Mouse (Mus musculus) forebrain, embryonic 13.5 days (tissue): Measurements from ENCODE around the gene Sdf4. TPM values are rescaled to one million over a fixed set of nuclear protein-coding genes. Genes with fewer than 3 reads are reported as not detected.
A peak's percentile ranks its signal among the peaks of the same experiment; 100 is the strongest.

Source experiments
- ATAC-seq: fragments of 200-750 bp; cut with Nextera tagmentation; 2 replicates; pipeline ENCODE4 v1.8.0; 2017
- H3K27ac ChIP-seq: fragments of 300-500 bp; sonication (generic); 2 replicates; pipeline ENCODE4 v1.5.1; 2015; ENCODE audit warnings: inconsistent platforms, mild to moderate bottlenecking, moderate library complexity
- H3K27me3 ChIP-seq: fragments of 300-500 bp; sonication (generic); 2 replicates; pipeline ENCODE4 v1.6.1; 2015; ENCODE audit warnings: mild to moderate bottlenecking, inconsistent platforms
- H3K36me3 ChIP-seq: fragments of 300-500 bp; sonication (generic); 2 replicates; pipeline ENCODE4 v1.6.1; 2015; ENCODE audit warnings: mild to moderate bottlenecking, inconsistent platforms; ENCODE audit not compliant: poor library complexity, severe bottlenecking
- H3K4me1 ChIP-seq: fragments of 300-500 bp; sonication (generic); 2 replicates; pipeline ENCODE4 v1.6.1; 2015; ENCODE audit warnings: inconsistent platforms
- H3K4me2 ChIP-seq: fragments of 300-500 bp; sonication (generic); 2 replicates; pipeline ENCODE4 v1.6.1; 2015; ENCODE audit warnings: inconsistent platforms, mild to moderate bottlenecking, moderate library complexity
- H3K4me3 ChIP-seq: fragments of 300-500 bp; sonication (generic); 2 replicates; pipeline ENCODE4 v1.5.1; 2015; ENCODE audit warnings: mild to moderate bottlenecking, inconsistent platforms
- H3K9ac ChIP-seq: fragments of 300-500 bp; sonication (generic); 2 replicates; pipeline ENCODE4 v1.6.1; 2015; ENCODE audit warnings: mild to moderate bottlenecking, inconsistent platforms
- H3K9me3 ChIP-seq: fragments of 300-500 bp; sonication (generic); replicated peaks from 2 replicates; pipeline ENCODE4 v1.6.1; 2016; ENCODE audit warnings: inconsistent platforms
- WGBS: fragments of 180-500 bp; shearing (Covaris S2); methylation state at CpG from one replicate; pipeline ENCODE4 v1.1.7; 2015; 5-methylcytosine and 5-hydroxymethylcytosine counted together
- polyA plus RNA-seq: library from polyadenylated mRNA; unstranded; fragments of >200 nt; fragmentation: Nextera tagmentation; extraction: Ambion mirVana; gene quantifications from 2 replicates; pipeline ENCODE4 v1.2.1, GENCODE M21; 2015

The Sdf4 gene
- polyA plus RNA-seq, 1 experiment from 2014 or later, result 113 TPM

- no peaks in the 10 kb centered on the region for H3K9me3 ChIP-seq
- no peak for ATAC-seq
These were observed 22.4 kb upstream of the Sdf4 start for GRCm38 (mm10) chr4:155970286-155970685.

GRCm38 (mm10) chr4:155972651-155973050 lies 20.0 kb upstream of the Sdf4 start:
- Histone ChIP-seq H3K4me2 (no peak overlapping the region), H3K36me3 (no peaks in the 10 kb centered on the region), H3K4me1 (no peaks in the 10 kb centered on the region), H3K9ac (no peak overlapping the region), H3K4me3 (no peak overlapping the region), H3K27ac (no peak overlapping the region), H3K9me3 (0 out of 2 replicates have a peak, but pooled peaks cover 7% of the 10 kb centered on the region), H3K27me3 (no peaks in the 10 kb centered on the region)
- ATAC-seq, result no peak
- WGBS, result 52% methylated on average over 6 of the region's 6 CpGs

More at GRCm38 (mm10) chr4:155970286-155970685, 22.4 kb upstream of the Sdf4 start:
- peaks cover 15% of the 10 kb centered on the region; the same call in 1 of the 2 replicates for H3K36me3 ChIP-seq
- 83% methylated on average over 5 of the region's 5 CpGs for WGBS
- H3K4me1 ChIP-seq, result no peaks in the 10 kb centered on the region
- H3K4me2 ChIP-seq, result no peak overlapping the region
- H3K27me3 ChIP-seq, result no peaks in the 10 kb centered on the region
- no peak overlapping the region for H3K9ac ChIP-seq
- H3K4me3 ChIP-seq, result no peak overlapping the region
- no peak overlapping the region for H3K27ac ChIP-seq

DNA sequence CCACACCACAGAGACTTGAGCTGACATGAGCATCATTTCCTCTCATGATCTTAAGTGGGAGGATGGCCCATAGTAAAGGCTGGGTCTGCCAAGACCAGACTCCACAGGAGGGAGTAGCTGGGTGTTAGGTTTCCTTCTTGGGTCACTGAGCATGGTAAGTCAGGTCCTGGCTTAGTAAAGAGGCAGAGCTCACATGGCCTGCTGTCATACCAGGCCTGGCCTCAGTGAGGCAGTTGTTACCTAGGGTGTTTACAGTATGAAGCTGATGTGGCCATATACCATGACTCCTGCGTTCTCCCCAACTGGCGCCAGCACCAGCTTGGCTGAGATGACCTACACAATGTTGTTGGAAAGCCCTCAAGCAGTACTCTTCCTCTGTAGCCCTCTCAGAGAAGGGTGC lies 19.4 kb upstream of the Sdf4 start:
- Histone ChIP-seq H3K9me3 (0 out of 2 replicates have a peak, but pooled peaks cover 7% of the 10 kb centered on the region), H3K27me3 (no peaks in the 10 kb centered on the region), H3K9ac (no peak overlapping the region), H3K27ac (no peak overlapping the region), H3K4me3 (no peak overlapping the region), H3K4me1 (no peaks in the 10 kb centered on the region), H3K4me2 (no peak overlapping the region), H3K36me3 (no peaks in the 10 kb centered on the region)
- 86% methylated on average over 2 of the region's 2 CpGs for WGBS
- no peak for ATAC-seq

GRCm38 (mm10) chr4:155981436-155982082 lies 11.1 kb upstream of the Sdf4 start:
- Histone ChIP-seq H3K4me3 (no peak overlapping the region), H3K36me3 (no peaks in the 10 kb centered on the region), H3K9me3 (0 out of 2 replicates have a peak, but pooled peaks cover 7% of the 10 kb centered on the region), H3K27me3 (no peaks in the 10 kb centered on the region), H3K27ac (no peak overlapping the region), H3K9ac (no peak overlapping the region), H3K4me2 (no peak overlapping the region), H3K4me1 (peaks cover 9% of the 10 kb centered on the region; the same call in 1 of the 2 replicates)
- WGBS, result 80% methylated on average over 12 of the region's 12 CpGs
- no peak for ATAC-seq

- Histone ChIP-seq H3K9ac (no peak overlapping the region), H3K4me2 (no peak overlapping the region)
- no peak for ATAC-seq
These were observed 8.9 kb upstream of the Sdf4 start for GRCm38 (mm10) chr4:155983788-155984187.

GRCm38 (mm10) chr4:155991211-155991907 lies 1.3 kb upstream of the Sdf4 start:
- H3K27ac ChIP-seq, result 0 out of 2 replicates have a peak overlapping the region, but pooled peaks have one; percentile 94
- peak overlapping the region; percentile 82 for H3K9ac ChIP-seq
- H3K36me3 ChIP-seq, result peaks cover 14% of the 10 kb centered on the region
- peak overlapping the region; percentile 72 for H3K4me3 ChIP-seq
- no peaks in the 10 kb centered on the region for H3K27me3 ChIP-seq
- peaks cover 29% of the 10 kb centered on the region for H3K4me1 ChIP-seq
- peak overlapping the region; percentile 99 for H3K4me2 ChIP-seq
- 89% methylated on average over 22 of the region's 22 CpGs for WGBS
- ATAC-seq, result no peak
- no peaks in the 10 kb centered on the region for H3K9me3 ChIP-seq

More at GRCm38 (mm10) chr4:155983788-155984187, 8.9 kb upstream of the Sdf4 start:
- Histone ChIP-seq H3K9me3 (no peaks in the 10 kb centered on the region), H3K27me3 (no peaks in the 10 kb centered on the region), H3K36me3 (no peaks in the 10 kb centered on the region), H3K4me1 (peaks cover 9% of the 10 kb centered on the region; the same call in 1 of the 2 replicates), H3K4me3 (no peak overlapping the region), H3K27ac (no peak overlapping the region)
- 14% methylated on average over 2 of the region's 2 CpGs for WGBS

GRCm38 (mm10) chr4:155991908-155992230 lies 803 bp upstream of the Sdf4 start:
- Histone ChIP-seq H3K9me3 (no peaks in the 10 kb centered on the region), H3K27me3 (no peaks in the 10 kb centered on the region), H3K4me3 (peak overlapping the region; percentile 72), H3K4me1 (peaks cover 29% of the 10 kb centered on the region), H3K4me2 (peak overlapping the region; percentile 99), H3K27ac (peak overlapping the region; percentile 94), H3K36me3 (peaks cover 19% of the 10 kb centered on the region), H3K9ac (peak overlapping the region; percentile 82)
- WGBS, result 35% methylated on average over 35 of the region's 37 CpGs
- ATAC-seq, result peak; percentile 6

DNA sequence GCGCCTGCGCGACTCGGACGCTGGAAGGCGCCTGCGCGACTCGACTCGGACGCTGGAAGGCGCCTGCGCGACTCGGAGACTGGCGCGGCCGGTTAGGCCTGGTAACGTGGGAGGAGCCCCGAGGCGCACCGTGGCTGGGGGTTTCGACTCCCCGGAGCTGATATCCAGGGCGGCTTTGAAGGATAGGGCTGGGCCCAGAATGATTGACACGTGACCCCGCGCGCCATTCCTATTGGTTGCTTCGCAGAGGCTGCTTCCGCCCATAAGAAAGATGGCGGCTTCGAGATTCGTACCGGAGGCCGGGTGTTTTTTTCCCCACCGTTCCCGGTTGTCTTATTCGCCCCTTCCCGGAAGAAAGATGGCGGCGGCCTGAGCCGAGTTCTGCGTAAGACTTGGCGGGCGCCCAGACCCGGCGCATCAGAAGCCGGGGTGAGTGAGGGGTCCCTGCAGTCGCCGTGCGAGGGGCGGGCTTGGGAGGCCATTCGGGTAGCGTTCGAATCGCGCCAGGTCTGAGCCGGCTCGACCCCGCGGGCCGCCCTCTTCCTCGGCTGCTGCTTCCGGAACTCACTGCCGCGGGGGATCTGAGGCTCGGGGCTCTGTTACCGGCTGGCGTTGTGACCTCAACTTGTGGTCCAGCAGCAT lies 355 bp downstream of the Sdf4 start:
- Histone ChIP-seq H3K4me2 (peak overlapping the region; percentile 99), H3K36me3 (peaks cover 30% of the 10 kb centered on the region), H3K9me3 (no peaks in the 10 kb centered on the region), H3K27me3 (no peaks in the 10 kb centered on the region), H3K9ac (peak overlapping the region; percentile 81), H3K27ac (peak overlapping the region; percentile 90), H3K4me3 (peak overlapping the region; percentile 72), H3K4me1 (peaks cover 29% of the 10 kb centered on the region)
- peak; percentile 89 for ATAC-seq
- under 1% methylated on average over 65 of the region's 70 CpGs for WGBS

GRCm38 (mm10) chr4:155993606-155994005 lies 934 bp downstream of the Sdf4 start:
- ATAC-seq, result no peak
- peak overlapping the region; percentile 72 for H3K4me3 ChIP-seq
- 7% methylated on average over 15 of the region's 15 CpGs for WGBS

DNA sequence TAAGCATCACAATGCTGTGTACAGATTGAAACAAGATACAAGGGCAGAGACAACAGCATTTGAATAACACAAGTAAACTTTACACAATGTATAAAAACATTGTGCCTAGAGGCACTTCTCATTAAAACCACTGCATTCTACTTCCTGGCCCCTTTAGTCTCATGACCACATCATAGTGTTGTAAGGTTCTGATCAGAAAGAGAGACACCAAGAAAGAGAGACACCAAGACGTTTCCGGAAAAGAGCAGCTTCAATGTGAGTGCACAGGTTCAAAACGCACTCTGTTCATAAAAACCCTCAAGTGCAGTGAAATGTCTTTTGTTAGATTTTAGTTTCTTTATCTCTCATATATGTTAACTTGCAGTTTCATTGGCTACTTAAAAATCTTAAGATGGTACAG lies 11.4 kb downstream of the Sdf4 start:
- no peaks in the 10 kb centered on the region for H3K4me1 ChIP-seq
- H3K9me3 ChIP-seq, result no peaks in the 10 kb centered on the region
- H3K4me3 ChIP-seq, result no peak overlapping the region
- WGBS, result 89% methylated on average over 3 of the region's 3 CpGs
- H3K27ac ChIP-seq, result no peak overlapping the region
- no peak overlapping the region for H3K4me2 ChIP-seq
- no peaks in the 10 kb centered on the region for H3K27me3 ChIP-seq
- no peak for ATAC-seq
- peaks cover 93% of the 10 kb centered on the region for H3K36me3 ChIP-seq
- H3K9ac ChIP-seq, result no peak overlapping the region

More at GRCm38 (mm10) chr4:155993606-155994005, 934 bp downstream of the Sdf4 start:
- Histone ChIP-seq H3K36me3 (peaks cover 36% of the 10 kb centered on the region), H3K9me3 (no peaks in the 10 kb centered on the region), H3K27me3 (no peaks in the 10 kb centered on the region), H3K27ac (peak overlapping the region; percentile 90), H3K4me1 (peaks cover 29% of the 10 kb centered on the region), H3K4me2 (peak overlapping the region; percentile 81), H3K9ac (peak overlapping the region; percentile 81)

GRCm38 (mm10) chr4:156008369-156008768 lies 15.7 kb downstream of the Sdf4 start:
- no peak for ATAC-seq
- Histone ChIP-seq H3K27ac (no peak overlapping the region), H3K4me3 (no peak overlapping the region), H3K4me1 (no peaks in the 10 kb centered on the region), H3K4me2 (no peak overlapping the region), H3K27me3 (no peaks in the 10 kb centered on the region), H3K9ac (no peak overlapping the region), H3K36me3 (peaks cover 95% of the 10 kb centered on the region), H3K9me3 (no peaks in the 10 kb centered on the region)
- WGBS, result 97% methylated on average over 4 of the region's 4 CpGs

- H3K9me3 ChIP-seq, result no peaks in the 10 kb centered on the region
- peaks cover 76% of the 10 kb centered on the region for H3K36me3 ChIP-seq
These were observed 21.0 kb downstream of the Sdf4 start, which contains the start of gene Tnfrsf4 for GRCm38 (mm10) chr4:156013637-156014036. Gene Tnfrsf4 (plus strand): TSS chr4:156013843.

More at GRCm38 (mm10) chr4:156013637-156014036, 21.0 kb downstream of the Sdf4 start, which contains the start of gene Tnfrsf4:
- Histone ChIP-seq H3K4me1 (no peaks in the 10 kb centered on the region), H3K4me2 (no peak within 1 kb of the TSS), H3K9ac (no peak within 1 kb of the TSS), H3K4me3 (no peak within 1 kb of the TSS), H3K27me3 (no peaks in the 10 kb centered on the region), H3K27ac (no peak within 1 kb of the TSS)
- 89% methylated on average over 8 of the region's 8 CpGs for WGBS
- ATAC-seq, result no peak
